Mouse (Mus musculus) G1E (cell line): ENCODE measurements at regions not wholly inside any gene's neighbourhood (a gene's known extent, or its start where the extent isn't known, plus 50 kb on each side); places are given as distances from the start of the nearest gene placed in this dataset.

Experiments
- CTCF ChIP-seq: IDR thresholded peaks from 2 replicates; pipeline ENCODE4 v1.5.1; 2012; ENCODE audit warnings: low read depth, low read length, inconsistent platforms, mixed read lengths
- GATA1 ChIP-seq: IDR thresholded peaks from 2 replicates; pipeline ENCODE4 v1.6.1; 2012; ENCODE audit warnings: borderline replicate concordance, low read length, inconsistent platforms, mixed read lengths
- GATA2 ChIP-seq: IDR thresholded peaks from 2 replicates; pipeline ENCODE4 v1.6.1; 2012; ENCODE audit warnings: low read depth, low read length, inconsistent platforms, borderline replicate concordance
- POLR2AphosphoS5 ChIP-seq: IDR thresholded peaks from 2 replicates; pipeline ENCODE4 v1.6.1; 2012; ENCODE audit warnings: low read depth, low read length, inconsistent platforms; ENCODE audit not compliant: insufficient replicate concordance
- TAL1 ChIP-seq: conservative IDR thresholded peaks from 2 replicates; pipeline ENCODE4 v1.6.1; 2012; ENCODE audit warnings: low read depth, low read length, inconsistent platforms, mixed read lengths

DNA sequence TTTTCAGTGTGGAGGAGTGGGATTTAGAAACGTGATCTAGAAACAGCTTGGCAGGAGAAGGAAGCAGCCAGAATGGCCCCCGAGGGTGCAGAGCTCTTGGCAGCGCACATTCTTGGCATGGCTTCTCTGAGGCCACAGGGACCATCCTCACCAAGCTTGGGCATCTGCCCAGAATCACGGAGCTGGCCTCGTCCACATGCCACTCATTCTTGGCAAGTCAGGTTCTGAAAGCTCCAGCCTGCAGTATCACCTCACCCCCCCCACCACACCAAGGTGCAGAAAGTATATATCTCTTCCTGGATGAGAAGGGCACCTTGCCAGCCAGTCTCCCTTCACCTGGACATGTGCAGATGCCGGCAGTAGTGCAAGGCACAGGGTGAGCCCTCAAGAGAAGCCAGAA lies 356.2 kb downstream of the Prdm2 start:
- TF ChIP-seq CTCF: no peak
- TF ChIP-seq POLR2AphosphoS5: no peak
- TF ChIP-seq GATA1: no peak
- no peak for TF ChIP-seq TAL1
- no peak for TF ChIP-seq GATA2
